Mouse (Mus musculus) gastrocnemius, postnatal 14 days (tissue): ENCODE measurements around the gene Gm5447. TPM values are rescaled to one million over a fixed set of nuclear protein-coding genes. Genes with fewer than 3 reads are reported as not detected.

ENCODE experiments used
- total RNA-seq, 2 experiments: library from RNA; stranded (reverse); gene quantifications; 2 replicates each; pipeline ENCODE4 v1.2.3; 2021

Gm5447 gene
- total RNA-seq, 2 experiments from 2014 or later, result not detected

Other genes starting within 250 kb of the Gm5447 start
- gene Irf4, start 225.0 kb upstream of the Gm5447 start, total RNA-seq, result 1 to 10 TPM in 1 of 2 experiments, under 1 TPM in 1; 0.78 to 1.2 TPM
- under 1 TPM in 1 of 2 experiments, not detected in 1; 0.47 TPM for gene Hus1b, start 26.4 kb upstream of the Gm5447 start, total RNA-seq
- gene Exoc2, start 111 bp upstream of the Gm5447 start, total RNA-seq, result 10 to 100 TPM; 12.0 to 12.7 TPM